Mouse (Mus musculus): ENCODE measurements around the gene Col20a1. TPM values are rescaled to one million over a fixed set of nuclear protein-coding genes. Genes with fewer than 3 reads are reported as not detected.

The Col20a1 gene
- polyA plus RNA-seq, 1 experiment from 2014 or later = 2.1 TPM

- Histone ChIP-seq H3K4me3 (ENCODE audit: low read depth, low read length) (no peak overlapping the region), H3K9ac (ENCODE audit: low read length) (peak overlapping the region; percentile 32), H3K27ac (ENCODE audit: low read depth, low read length) (peak overlapping the region; percentile 60), H3K36me3 (ENCODE audit: control insufficient read depth, insufficient read depth, low read length) (no peaks in the 10 kb centered on the region), H3K27me3 (ENCODE audit: control insufficient read depth, insufficient read depth, low read length) (peaks cover 8% of the 10 kb centered on the region; the same call in 1 of the 2 replicates), H3K4me2 (ENCODE audit: low read depth) (no peak overlapping the region), H3K9me3 (ENCODE audit: control insufficient read depth, low read length) (no peaks in the 10 kb centered on the region), H3K4me1 (ENCODE audit: control insufficient read depth, insufficient read depth, low read length) (peaks cover 30% of the 10 kb centered on the region)
- DNase-seq (ENCODE audit: low spot score) (peak; percentile 32), ATAC-seq (ENCODE audit: insufficient read depth, low FRiP score, low TSS enrichment) (no peak)
Observed at GRCm38 (mm10) chr2:181042376-181042775, 56.0 kb downstream of the Col20a1 start.

- DNase-seq (ENCODE audit: low spot score) (peak; percentile 39), ATAC-seq (ENCODE audit: insufficient read depth, low FRiP score, low TSS enrichment) (no peak)
- Histone ChIP-seq H3K4me2 (ENCODE audit: low read depth) (no peak within 1 kb of the TSS), H3K4me3 (ENCODE audit: low read depth, low read length) (no peak within 1 kb of the TSS), H3K36me3 (ENCODE audit: control insufficient read depth, insufficient read depth, low read length) (no peaks in the 10 kb centered on the region), H3K4me1 (ENCODE audit: control insufficient read depth, insufficient read depth, low read length) (peaks cover 30% of the 10 kb centered on the region), H3K9ac (ENCODE audit: low read length) (peak within 1 kb of the TSS; percentile 32), H3K9me3 (ENCODE audit: control insufficient read depth, low read length) (no peaks in the 10 kb centered on the region), H3K27me3 (ENCODE audit: control insufficient read depth, insufficient read depth, low read length) (peaks cover 5% of the 10 kb centered on the region; the same call in 1 of the 2 replicates), H3K27ac (ENCODE audit: low read depth, low read length) (peak within 1 kb of the TSS; percentile 62)
- 51% methylated on average over 3 of the region's 3 CpGs for WGBS
Observed at GRCm38 (mm10) chr2:181043437-181043836, 57.1 kb downstream of the Col20a1 start, which contains the start of gene Chrna4. Gene Chrna4 (minus strand): TSS chr2:181043546.

- DNase-seq (ENCODE audit: low spot score) (peak; percentile 67), ATAC-seq (ENCODE audit: insufficient read depth, low FRiP score, low TSS enrichment) (peak; percentile 45)
- no peaks in the 10 kb centered on the region for H3K9me3 ChIP-seq (ENCODE audit: control insufficient read depth, low read length)
- H3K27me3 ChIP-seq (ENCODE audit: control insufficient read depth, insufficient read depth, low read length) = peaks cover 5% of the 10 kb centered on the region; the same call in 1 of the 2 replicates
- H3K4me3 ChIP-seq (ENCODE audit: low read depth, low read length) = no peak overlapping the region
- H3K36me3 ChIP-seq (ENCODE audit: control insufficient read depth, insufficient read depth, low read length) = no peaks in the 10 kb centered on the region
- peaks cover 30% of the 10 kb centered on the region for H3K4me1 ChIP-seq (ENCODE audit: control insufficient read depth, insufficient read depth, low read length)
- H3K4me2 ChIP-seq (ENCODE audit: low read depth) = no peak overlapping the region
- peak overlapping the region; percentile 62 for H3K27ac ChIP-seq (ENCODE audit: low read depth, low read length)
- WGBS = 10% methylated on average over 3 of the region's 3 CpGs
- H3K9ac ChIP-seq (ENCODE audit: low read length) = no peak overlapping the region; the same call in 1 of the 2 replicates
Observed at GRCm38 (mm10) chr2:181044001-181044400, 57.7 kb downstream of the Col20a1 start.

- peaks cover 10% of the 10 kb centered on the region; the same call in 1 of the 2 replicates for H3K4me1 ChIP-seq (ENCODE audit: control insufficient read depth, insufficient read depth, low read length)
- 0 out of 2 replicates have a peak overlapping the region, but pooled peaks have one; percentile 34 for H3K27ac ChIP-seq (ENCODE audit: low read depth, low read length)
- ATAC-seq (ENCODE audit: insufficient read depth, low FRiP score, low TSS enrichment) (no peak), DNase-seq (ENCODE audit: low spot score) (no peak)
- H3K4me3 ChIP-seq (ENCODE audit: low read depth, low read length) = no peak overlapping the region
- no peak overlapping the region for H3K9ac ChIP-seq (ENCODE audit: low read length)
- H3K9me3 ChIP-seq (ENCODE audit: control insufficient read depth, low read length) = no peaks in the 10 kb centered on the region
- no peaks in the 10 kb centered on the region for H3K36me3 ChIP-seq (ENCODE audit: control insufficient read depth, insufficient read depth, low read length)
- 57% methylated on average over 7 of the region's 7 CpGs for WGBS
- H3K4me2 ChIP-seq (ENCODE audit: low read depth) = no peak overlapping the region
- H3K27me3 ChIP-seq (ENCODE audit: control insufficient read depth, insufficient read depth, low read length) = no peaks in the 10 kb centered on the region
Observed at GRCm38 (mm10) chr2:181048252-181048945, 62.1 kb downstream of the Col20a1 start.

- WGBS = 83% methylated on average over 9 of the region's 9 CpGs
- Histone ChIP-seq H3K27ac (ENCODE audit: low read depth, low read length) (no peak overlapping the region), H3K36me3 (ENCODE audit: control insufficient read depth, insufficient read depth, low read length) (no peaks in the 10 kb centered on the region), H3K4me3 (ENCODE audit: low read depth, low read length) (no peak overlapping the region), H3K4me2 (ENCODE audit: low read depth) (no peak overlapping the region), H3K4me1 (ENCODE audit: control insufficient read depth, insufficient read depth, low read length) (peaks cover 5% of the 10 kb centered on the region; the same call in 1 of the 2 replicates), H3K9me3 (ENCODE audit: control insufficient read depth, low read length) (no peaks in the 10 kb centered on the region), H3K9ac (ENCODE audit: low read length) (no peak overlapping the region), H3K27me3 (ENCODE audit: control insufficient read depth, insufficient read depth, low read length) (no peaks in the 10 kb centered on the region)
- no peak for DNase-seq (ENCODE audit: low spot score)
- ATAC-seq (ENCODE audit: insufficient read depth, low FRiP score, low TSS enrichment) = no peak
Observed at GRCm38 (mm10) chr2:181048986-181049385, 62.7 kb downstream of the Col20a1 start.

- H3K4me3 ChIP-seq (ENCODE audit: low read depth, low read length) = no peak overlapping the region
- no peaks in the 10 kb centered on the region for H3K9me3 ChIP-seq (ENCODE audit: control insufficient read depth, low read length)
- no peak overlapping the region for H3K27ac ChIP-seq (ENCODE audit: low read depth, low read length)
- 84% methylated on average over 1 of the region's 1 CpGs for WGBS
- H3K9ac ChIP-seq (ENCODE audit: low read length) = no peak overlapping the region
- H3K4me2 ChIP-seq (ENCODE audit: low read depth) = no peak overlapping the region
- no peaks in the 10 kb centered on the region for H3K27me3 ChIP-seq (ENCODE audit: control insufficient read depth, insufficient read depth, low read length)
- no peaks in the 10 kb centered on the region for H3K36me3 ChIP-seq (ENCODE audit: control insufficient read depth, insufficient read depth, low read length)
- H3K4me1 ChIP-seq (ENCODE audit: control insufficient read depth, insufficient read depth, low read length) = no peaks in the 10 kb centered on the region
- DNase-seq (ENCODE audit: low spot score) = no peak
- no peak for ATAC-seq (ENCODE audit: insufficient read depth, low FRiP score, low TSS enrichment)
Observed at GRCm38 (mm10) chr2:181052171-181052570, 65.8 kb downstream of the Col20a1 start.

- H3K27me3 ChIP-seq (ENCODE audit: control insufficient read depth, insufficient read depth, low read length) = no peaks in the 10 kb centered on the region
- no peak overlapping the region for H3K9ac ChIP-seq (ENCODE audit: low read length)
- H3K36me3 ChIP-seq (ENCODE audit: control insufficient read depth, insufficient read depth, low read length) = no peaks in the 10 kb centered on the region
- H3K27ac ChIP-seq (ENCODE audit: low read depth, low read length) = no peak overlapping the region
- no peak overlapping the region for H3K4me2 ChIP-seq (ENCODE audit: low read depth)
- no peak; the same call in 1 of the 2 replicates for ATAC-seq (ENCODE audit: insufficient read depth, low FRiP score, low TSS enrichment)
- H3K4me1 ChIP-seq (ENCODE audit: control insufficient read depth, insufficient read depth, low read length) = peaks cover 9% of the 10 kb centered on the region; the same call in 1 of the 2 replicates
- no peak overlapping the region for H3K4me3 ChIP-seq (ENCODE audit: low read depth, low read length)
- DNase-seq (ENCODE audit: low spot score) = peak; percentile 51
- 36% methylated on average over 8 of the region's 8 CpGs for WGBS
- no peaks in the 10 kb centered on the region for H3K9me3 ChIP-seq (ENCODE audit: control insufficient read depth, low read length)
Observed at GRCm38 (mm10) chr2:181057341-181057740, 71.0 kb downstream of the Col20a1 start.

GRCm38 (mm10) chr2:181058193-181058592, 71.9 kb downstream of the Col20a1 start:
- H3K9ac ChIP-seq (ENCODE audit: low read length) = no peak overlapping the region
- no peaks in the 10 kb centered on the region for H3K36me3 ChIP-seq (ENCODE audit: control insufficient read depth, insufficient read depth, low read length)
- H3K4me3 ChIP-seq (ENCODE audit: low read depth, low read length) = no peak overlapping the region
- 27% methylated on average over 3 of the region's 3 CpGs for WGBS
- H3K9me3 ChIP-seq (ENCODE audit: control insufficient read depth, low read length) = no peaks in the 10 kb centered on the region
- peaks cover 9% of the 10 kb centered on the region; the same call in 1 of the 2 replicates for H3K4me1 ChIP-seq (ENCODE audit: control insufficient read depth, insufficient read depth, low read length)
- ATAC-seq (ENCODE audit: insufficient read depth, low FRiP score, low TSS enrichment) (peak; percentile 59), DNase-seq (ENCODE audit: low spot score) (no peak)
- no peak overlapping the region for H3K4me2 ChIP-seq (ENCODE audit: low read depth)
- peak overlapping the region; percentile 45; the same call in 1 of the 2 replicates for H3K27ac ChIP-seq (ENCODE audit: low read depth, low read length)
- no peaks in the 10 kb centered on the region for H3K27me3 ChIP-seq (ENCODE audit: control insufficient read depth, insufficient read depth, low read length)

GRCm38 (mm10) chr2:181060127-181060526, 73.8 kb downstream of the Col20a1 start:
- Histone ChIP-seq H3K9me3 (ENCODE audit: control insufficient read depth, low read length) (no peaks in the 10 kb centered on the region), H3K27ac (ENCODE audit: low read depth, low read length) (no peak overlapping the region), H3K36me3 (ENCODE audit: control insufficient read depth, insufficient read depth, low read length) (no peaks in the 10 kb centered on the region), H3K4me1 (ENCODE audit: control insufficient read depth, insufficient read depth, low read length) (peaks cover 9% of the 10 kb centered on the region; the same call in 1 of the 2 replicates), H3K4me3 (ENCODE audit: low read depth, low read length) (no peak overlapping the region), H3K9ac (ENCODE audit: low read length) (no peak overlapping the region), H3K27me3 (ENCODE audit: control insufficient read depth, insufficient read depth, low read length) (no peaks in the 10 kb centered on the region), H3K4me2 (ENCODE audit: low read depth) (no peak overlapping the region)
- peak; percentile 45; the same call in 1 of the 2 replicates for ATAC-seq (ENCODE audit: insufficient read depth, low FRiP score, low TSS enrichment)
- peak; percentile 86 for DNase-seq (ENCODE audit: low spot score)
- WGBS = 18% methylated on average over 5 of the region's 5 CpGs

Data from neural tube, embryonic 11.5 days (tissue).